Mouse (Mus musculus): ENCODE measurements at regions not wholly inside any gene's neighbourhood (a gene's known extent, or its start where the extent isn't known, plus 50 kb on each side); places are given as distances from the start of the nearest gene placed in this dataset.

GRCm38 (mm10) chr9:61813291-61813690, 101.1 kb downstream of the Rplp1 start:
- no peak overlapping the region for H3K27ac ChIP-seq (replicated peaks)
- H3K4me3 ChIP-seq, result no peak overlapping the region
- no peaks in the 10 kb centered on the region for H3K9me3 ChIP-seq
- peaks cover 24% of the 10 kb centered on the region for H3K4me1 ChIP-seq
- H3K36me3 ChIP-seq (replicated peaks), result no peaks in the 10 kb centered on the region
- no peak for DNase-seq (ENCODE audit: low spot score)
- H3K27me3 ChIP-seq (replicated peaks; ENCODE audit: low read depth, poor library complexity, severe bottlenecking), result peaks cover 3% of the 10 kb centered on the region; the same call in 1 of the 2 replicates
- whole genome bisulfite sequencing, result 85% methylated on average over 3 of the region's 3 CpGs

DNA sequence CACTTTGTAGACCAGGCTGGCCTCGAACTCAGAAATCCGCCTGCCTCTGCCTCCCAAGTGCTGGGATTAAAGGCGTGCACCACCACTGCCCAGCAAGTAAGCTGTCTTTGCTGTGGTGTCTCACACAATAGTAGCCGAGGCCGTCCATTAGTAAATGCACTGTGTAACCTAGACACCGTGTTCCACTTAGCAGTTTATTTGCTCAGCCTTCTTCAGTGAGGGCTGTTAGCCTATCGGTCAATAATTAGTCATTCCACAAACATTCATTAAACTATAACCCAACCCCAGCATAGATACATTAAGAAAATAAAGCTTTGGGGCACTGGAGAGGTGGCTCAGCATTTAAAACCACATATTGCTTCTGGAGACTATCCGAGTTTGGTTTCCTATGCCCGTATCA, 102.0 kb downstream of the Rplp1 start:
- no peak for DNase-seq (ENCODE audit: low spot score)
- H3K4me1 ChIP-seq, result peaks cover 23% of the 10 kb centered on the region
- no peak overlapping the region for H3K4me3 ChIP-seq
- no peak overlapping the region for H3K27ac ChIP-seq (replicated peaks)
- 87% methylated on average over 9 of the region's 9 CpGs for WGBS
- no peaks in the 10 kb centered on the region for H3K9me3 ChIP-seq
- H3K27me3 ChIP-seq (replicated peaks; ENCODE audit: low read depth, poor library complexity, severe bottlenecking), result peaks cover 3% of the 10 kb centered on the region; the same call in 1 of the 2 replicates
- no peaks in the 10 kb centered on the region for H3K36me3 ChIP-seq (replicated peaks)

DNA sequence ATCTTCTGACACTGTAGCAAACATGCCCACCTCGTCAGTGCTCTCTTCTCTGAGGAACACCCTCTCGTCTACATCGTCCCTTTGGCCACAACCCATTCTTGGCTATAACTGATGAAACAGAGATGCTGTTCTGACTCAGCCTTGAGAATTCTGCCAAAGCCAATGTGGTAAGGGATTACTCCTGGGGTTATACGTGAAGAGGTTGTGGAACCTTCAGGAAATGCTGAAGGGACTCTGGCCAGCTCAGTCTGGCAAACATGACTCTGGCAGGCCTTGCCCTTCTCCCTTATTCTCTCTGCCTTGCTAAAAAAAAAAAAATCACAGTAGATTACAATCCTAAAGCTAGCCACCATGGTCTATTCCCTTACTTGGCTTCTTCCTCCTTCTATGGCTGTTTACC, 103.9 kb downstream of the Rplp1 start:
- no peak overlapping the region for H3K4me3 ChIP-seq
- 90% methylated on average over 4 of the region's 4 CpGs for WGBS
- peaks cover 3% of the 10 kb centered on the region; the same call in 1 of the 2 replicates for H3K27me3 ChIP-seq (replicated peaks; ENCODE audit: low read depth, poor library complexity, severe bottlenecking)
- peaks cover 5% of the 10 kb centered on the region for H3K4me1 ChIP-seq
- no peaks in the 10 kb centered on the region for H3K9me3 ChIP-seq
- H3K27ac ChIP-seq (replicated peaks), result no peak overlapping the region
- no peaks in the 10 kb centered on the region for H3K36me3 ChIP-seq (replicated peaks)
- no peak for DNase-seq (ENCODE audit: low spot score)

- no peak for DNase-seq (ENCODE audit: low spot score)
- 73% methylated on average over 12 of the region's 12 CpGs for WGBS
- H3K27me3 ChIP-seq (replicated peaks; ENCODE audit: low read depth, poor library complexity, severe bottlenecking), result peaks cover 3% of the 10 kb centered on the region; the same call in 1 of the 2 replicates
- H3K9me3 ChIP-seq, result no peaks in the 10 kb centered on the region
- H3K36me3 ChIP-seq (replicated peaks), result no peaks in the 10 kb centered on the region
- peak overlapping the region; percentile 2; the same call in 1 of the 2 replicates for H3K27ac ChIP-seq (replicated peaks)
- H3K4me3 ChIP-seq, result no peak overlapping the region
- H3K4me1 ChIP-seq, result peaks cover 9% of the 10 kb centered on the region
These were observed 105.8 kb downstream of the Rplp1 start for GRCm38 (mm10) chr9:61808351-61809225.

GRCm38 (mm10) chr9:61805971-61806370, 108.4 kb downstream of the Rplp1 start:
- no peak for DNase-seq (ENCODE audit: low spot score)
- Histone ChIP-seq H3K4me3 (no peak overlapping the region), H3K9me3 (no peaks in the 10 kb centered on the region), H3K36me3 (replicated peaks) (no peaks in the 10 kb centered on the region), H3K27me3 (replicated peaks; ENCODE audit: low read depth, poor library complexity, severe bottlenecking) (peaks cover 2% of the 10 kb centered on the region; the same call in 1 of the 2 replicates), H3K27ac (replicated peaks) (no peak overlapping the region), H3K4me1 (peaks cover 18% of the 10 kb centered on the region)
- WGBS, result 73% methylated on average over 2 of the region's 2 CpGs

- Histone ChIP-seq H3K27me3 (replicated peaks; ENCODE audit: low read depth, poor library complexity, severe bottlenecking) (no peaks in the 10 kb centered on the region), H3K4me3 (no peak overlapping the region), H3K9me3 (no peaks in the 10 kb centered on the region), H3K36me3 (replicated peaks) (no peaks in the 10 kb centered on the region), H3K4me1 (peaks cover 25% of the 10 kb centered on the region), H3K27ac (replicated peaks) (peak overlapping the region; percentile 15; the same call in 1 of the 2 replicates)
- peak; percentile 17 for DNase-seq (ENCODE audit: low spot score)
- WGBS, result 55% methylated on average over 3 of the region's 3 CpGs
These were observed 110.8 kb downstream of the Rplp1 start for GRCm38 (mm10) chr9:61803555-61803954.

GRCm38 (mm10) chr9:61802694-61803093, 111.6 kb downstream of the Rplp1 start:
- Histone ChIP-seq H3K4me1 (peaks cover 25% of the 10 kb centered on the region), H3K9me3 (no peaks in the 10 kb centered on the region), H3K27me3 (replicated peaks; ENCODE audit: low read depth, poor library complexity, severe bottlenecking) (no peaks in the 10 kb centered on the region), H3K36me3 (replicated peaks) (no peaks in the 10 kb centered on the region), H3K4me3 (no peak overlapping the region), H3K27ac (replicated peaks) (no peak overlapping the region)
- no peak for DNase-seq (ENCODE audit: low spot score)
- 70% methylated on average over 5 of the region's 5 CpGs for WGBS

- H3K36me3 ChIP-seq (replicated peaks), result no peaks in the 10 kb centered on the region
- H3K27ac ChIP-seq (replicated peaks), result no peak overlapping the region
- H3K4me3 ChIP-seq, result no peak overlapping the region
- H3K4me1 ChIP-seq, result peaks cover 25% of the 10 kb centered on the region
- H3K9me3 ChIP-seq, result no peaks in the 10 kb centered on the region
- peaks cover 13% of the 10 kb centered on the region; the same call in 1 of the 2 replicates for H3K27me3 ChIP-seq (replicated peaks; ENCODE audit: low read depth, poor library complexity, severe bottlenecking)
- WGBS, result 73% methylated on average over 1 of the region's 1 CpGs
- DNase-seq (ENCODE audit: low spot score), result no peak
These were observed 114.8 kb downstream of the Rplp1 start for GRCm38 (mm10) chr9:61799535-61799934.

- Histone ChIP-seq H3K27me3 (replicated peaks; ENCODE audit: low read depth, poor library complexity, severe bottlenecking) (peaks cover 13% of the 10 kb centered on the region; the same call in 1 of the 2 replicates), H3K4me1 (peaks cover 11% of the 10 kb centered on the region), H3K4me3 (no peak overlapping the region), H3K36me3 (replicated peaks) (no peaks in the 10 kb centered on the region), H3K27ac (replicated peaks) (no peak overlapping the region), H3K9me3 (peaks cover 8% of the 10 kb centered on the region; the same call in 1 of the 2 replicates)
- DNase-seq (ENCODE audit: low spot score), result no peak
- WGBS, result 72% methylated on average over 5 of the region's 5 CpGs
These were observed 118.4 kb downstream of the Rplp1 start for GRCm38 (mm10) chr9:61795910-61796309.

GRCm38 (mm10) chr9:61791435-61792064, 122.8 kb downstream of the Rplp1 start:
- H3K27ac ChIP-seq (replicated peaks), result no peak overlapping the region
- no peak overlapping the region for H3K4me3 ChIP-seq
- H3K36me3 ChIP-seq (replicated peaks), result no peaks in the 10 kb centered on the region
- DNase-seq (ENCODE audit: low spot score), result no peak
- peaks cover 27% of the 10 kb centered on the region for H3K4me1 ChIP-seq
- peaks cover 8% of the 10 kb centered on the region; the same call in 1 of the 2 replicates for H3K9me3 ChIP-seq
- H3K27me3 ChIP-seq (replicated peaks; ENCODE audit: low read depth, poor library complexity, severe bottlenecking), result 0 out of 2 replicates have a peak, but pooled peaks cover 7% of the 10 kb centered on the region
- WGBS, result 72% methylated on average over 11 of the region's 11 CpGs

GRCm38 (mm10) chr9:61790849-61791248, 123.5 kb downstream of the Rplp1 start:
- no peak overlapping the region for H3K4me3 ChIP-seq
- DNase-seq (ENCODE audit: low spot score), result no peak
- no peaks in the 10 kb centered on the region for H3K36me3 ChIP-seq (replicated peaks)
- H3K4me1 ChIP-seq, result peaks cover 27% of the 10 kb centered on the region
- peaks cover 8% of the 10 kb centered on the region; the same call in 1 of the 2 replicates for H3K9me3 ChIP-seq
- 82% methylated on average over 2 of the region's 2 CpGs for WGBS
- H3K27ac ChIP-seq (replicated peaks), result no peak overlapping the region
- H3K27me3 ChIP-seq (replicated peaks; ENCODE audit: low read depth, poor library complexity, severe bottlenecking), result 0 out of 2 replicates have a peak, but pooled peaks cover 5% of the 10 kb centered on the region

DNA sequence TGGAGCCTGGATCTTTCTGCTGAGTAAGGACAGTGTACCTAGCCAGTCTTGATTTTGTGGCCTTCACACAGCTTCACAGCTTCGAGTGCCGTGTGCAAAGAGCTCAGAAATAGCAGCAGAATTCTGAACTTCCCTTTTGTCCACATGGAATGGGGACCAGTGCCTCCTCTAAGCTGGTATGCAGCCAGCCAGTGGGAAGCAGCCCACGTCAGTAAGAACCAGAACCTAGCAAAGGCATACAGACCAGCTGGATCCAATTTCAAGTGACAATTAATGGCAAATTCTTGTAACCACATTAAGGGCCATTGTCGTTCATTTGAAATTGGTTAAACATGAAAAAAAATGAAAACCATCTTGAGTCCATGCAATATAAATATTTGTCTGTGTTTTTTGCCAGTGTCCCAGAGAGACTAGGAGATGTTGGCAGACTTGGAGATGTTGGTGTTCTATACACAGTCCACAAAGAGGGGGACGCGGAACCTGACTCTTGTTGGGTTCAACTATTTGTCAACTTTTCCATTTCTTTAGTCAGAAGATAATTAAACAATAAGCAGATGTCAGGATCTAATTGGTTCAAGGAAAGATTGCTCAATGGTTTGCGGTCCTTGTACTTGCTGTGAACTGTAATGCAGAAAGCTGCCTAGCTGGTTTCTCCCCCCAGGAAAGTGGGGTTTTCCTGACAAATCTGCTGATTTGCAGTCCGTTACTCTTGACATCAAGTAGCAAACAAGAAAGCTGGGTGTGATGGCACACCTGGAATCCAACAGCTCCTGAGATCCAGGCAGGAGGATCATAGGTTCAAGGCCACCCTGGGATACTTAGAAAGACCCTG, 125.1 kb downstream of the Rplp1 start:
- H3K27me3 ChIP-seq (replicated peaks; ENCODE audit: low read depth, poor library complexity, severe bottlenecking), result 0 out of 2 replicates have a peak, but pooled peaks cover 5% of the 10 kb centered on the region
- no peaks in the 10 kb centered on the region for H3K36me3 ChIP-seq (replicated peaks)
- H3K9me3 ChIP-seq, result peaks cover 8% of the 10 kb centered on the region; the same call in 1 of the 2 replicates
- 66% methylated on average over 8 of the region's 8 CpGs for WGBS
- H3K27ac ChIP-seq (replicated peaks), result peak overlapping the region; percentile 14; the same call in 1 of the 2 replicates
- peaks cover 27% of the 10 kb centered on the region for H3K4me1 ChIP-seq
- H3K4me3 ChIP-seq, result no peak overlapping the region
- peak; percentile 21 for DNase-seq (ENCODE audit: low spot score)
